Mouse (Mus musculus) effector memory CD4-positive, alpha-beta T cell, adult 5 months (primary cell): ENCODE measurements around the gene Vmn2r66. TPM values are rescaled to one million over a fixed set of nuclear protein-coding genes. Genes with fewer than 3 reads are reported as not detected.

Source experiments
- polyA plus RNA-seq: library from polyadenylated mRNA; unstranded; fragments of 100-300 nt; shearing (Covaris generic); gene quantifications from one replicate; pipeline ENCODE4 v1.2.1, GENCODE M21; 2017

Gene Vmn2r66
- 0.02 TPM for polyA plus RNA-seq

GRCm38 (mm10) chr7:85012168-85012567, at the start of gene Vmn2r66:
Vmn2r66 (minus strand) TSS chr7:85012268.

GRCm38 (mm10) chr7:84964015-84964414, 48.1 kb downstream of the Vmn2r66 start, which contains the start of gene Vmn2r65:
Vmn2r65 (minus strand) TSS chr7:84964115.

Other genes with a start within 250 kb of the Vmn2r66 start
- not detected for gene Olfr291, start 158.7 kb downstream of the Vmn2r66 start, polyA plus RNA-seq
- gene Vmn2r65, start 48.2 kb downstream of the Vmn2r66 start, polyA plus RNA-seq: not detected
- gene Vmn2r67, start 143.7 kb upstream of the Vmn2r66 start, polyA plus RNA-seq: not detected
- not detected for gene Vmn2r68, start 225.5 kb upstream of the Vmn2r66 start, polyA plus RNA-seq